Mouse (Mus musculus): ENCODE data around the gene Tec. TPM values are rescaled to one million over a fixed set of nuclear protein-coding genes. Genes with fewer than 3 reads are reported as not detected.

Tec gene
- polyA plus RNA-seq, 1 experiment from 2014 or later = 3.2 TPM

- no peaks in the 10 kb centered on the region for H3K36me3 ChIP-seq (replicated peaks; ENCODE audit: control insufficient read depth, insufficient read depth, low read depth, low read length)
- no peak for ATAC-seq (replicated peaks; ENCODE audit: insufficient number of reproducible peaks, low FRiP score, low TSS enrichment, low read depth)
- H3K4me3 ChIP-seq (ENCODE audit: low read depth, low read length) = no peak overlapping the region
- no peak overlapping the region for H3K9ac ChIP-seq (replicated peaks; ENCODE audit: low read length)
- no peaks in the 10 kb centered on the region for H3K27me3 ChIP-seq (ENCODE audit: control insufficient read depth, insufficient read depth, low read length)
- no peak for DNase-seq (ENCODE audit: low spot score)
- H3K4me2 ChIP-seq (ENCODE audit: low read depth, low read length) = no peak overlapping the region
- no peaks in the 10 kb centered on the region for H3K4me1 ChIP-seq (ENCODE audit: control insufficient read depth, insufficient read depth, low read length)
- H3K27ac ChIP-seq (replicated peaks; ENCODE audit: low read depth, low read length) = no peak overlapping the region
- 66% methylated on average over 9 of the region's 9 CpGs for WGBS
- H3K9me3 ChIP-seq (replicated peaks; ENCODE audit: control insufficient read depth, low read length) = no peaks in the 10 kb centered on the region
Observed at GRCm38 (mm10) chr5:72845928-72846630, 22.2 kb downstream of the Tec start.

GRCm38 (mm10) chr5:72844776-72845495, 23.3 kb downstream of the Tec start:
- no peaks in the 10 kb centered on the region for H3K4me1 ChIP-seq (ENCODE audit: control insufficient read depth, insufficient read depth, low read length)
- H3K4me2 ChIP-seq (ENCODE audit: low read depth, low read length) = no peak overlapping the region
- no peaks in the 10 kb centered on the region; the same call in 1 of the 2 replicates for H3K9me3 ChIP-seq (replicated peaks; ENCODE audit: control insufficient read depth, low read length)
- no peaks in the 10 kb centered on the region for H3K36me3 ChIP-seq (replicated peaks; ENCODE audit: control insufficient read depth, insufficient read depth, low read depth, low read length)
- ATAC-seq (replicated peaks; ENCODE audit: insufficient number of reproducible peaks, low FRiP score, low TSS enrichment, low read depth) (no peak), DNase-seq (ENCODE audit: low spot score) (no peak)
- no peak overlapping the region for H3K9ac ChIP-seq (replicated peaks; ENCODE audit: low read length)
- 77% methylated on average over 7 of the region's 7 CpGs for WGBS
- H3K27me3 ChIP-seq (ENCODE audit: control insufficient read depth, insufficient read depth, low read length) = no peaks in the 10 kb centered on the region
- no peak overlapping the region for H3K27ac ChIP-seq (replicated peaks; ENCODE audit: low read depth, low read length)
- H3K4me3 ChIP-seq (ENCODE audit: low read depth, low read length) = no peak overlapping the region

GRCm38 (mm10) chr5:72844294-72844693, 24.0 kb downstream of the Tec start:
- Histone ChIP-seq H3K9ac (replicated peaks; ENCODE audit: low read length) (no peak overlapping the region), H3K4me1 (ENCODE audit: control insufficient read depth, insufficient read depth, low read length) (no peaks in the 10 kb centered on the region), H3K27me3 (ENCODE audit: control insufficient read depth, insufficient read depth, low read length) (no peaks in the 10 kb centered on the region), H3K9me3 (replicated peaks; ENCODE audit: control insufficient read depth, low read length) (no peaks in the 10 kb centered on the region; the same call in 1 of the 2 replicates), H3K4me3 (ENCODE audit: low read depth, low read length) (no peak overlapping the region), H3K4me2 (ENCODE audit: low read depth, low read length) (no peak overlapping the region), H3K27ac (replicated peaks; ENCODE audit: low read depth, low read length) (no peak overlapping the region), H3K36me3 (replicated peaks; ENCODE audit: control insufficient read depth, insufficient read depth, low read depth, low read length) (no peaks in the 10 kb centered on the region)
- DNase-seq (ENCODE audit: low spot score) (peak; percentile 41), ATAC-seq (replicated peaks; ENCODE audit: insufficient number of reproducible peaks, low FRiP score, low TSS enrichment, low read depth) (no peak)
- 13% methylated on average over 2 of the region's 2 CpGs for WGBS

DNA sequence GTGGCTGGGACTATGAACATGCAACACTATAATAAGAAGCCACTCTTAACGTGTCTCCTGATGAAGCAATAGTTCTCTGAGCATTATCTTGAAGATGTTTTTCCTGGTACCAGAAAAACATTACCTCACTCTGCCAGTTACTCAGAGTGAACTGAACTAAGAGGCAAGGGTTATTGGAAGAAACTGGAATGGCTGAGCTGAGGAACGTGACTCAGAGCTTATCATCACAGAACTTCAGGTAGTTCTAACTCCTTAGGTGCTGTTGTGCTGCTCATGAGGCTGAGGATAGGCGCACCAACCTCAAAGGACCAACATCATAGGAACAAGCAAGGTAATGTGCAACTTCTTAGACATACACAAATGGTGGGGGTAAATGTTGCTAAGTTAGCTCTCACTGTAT, 28.6 kb downstream of the Tec start:
- Histone ChIP-seq H3K4me1 (ENCODE audit: control insufficient read depth, insufficient read depth, low read length) (no peaks in the 10 kb centered on the region), H3K36me3 (replicated peaks; ENCODE audit: control insufficient read depth, insufficient read depth, low read depth, low read length) (no peaks in the 10 kb centered on the region), H3K4me3 (ENCODE audit: low read depth, low read length) (no peak overlapping the region), H3K9ac (replicated peaks; ENCODE audit: low read length) (no peak overlapping the region), H3K4me2 (ENCODE audit: low read depth, low read length) (no peak overlapping the region), H3K27ac (replicated peaks; ENCODE audit: low read depth, low read length) (no peak overlapping the region), H3K9me3 (replicated peaks; ENCODE audit: control insufficient read depth, low read length) (no peaks in the 10 kb centered on the region; the same call in 1 of the 2 replicates), H3K27me3 (ENCODE audit: control insufficient read depth, insufficient read depth, low read length) (no peaks in the 10 kb centered on the region)
- 90% methylated on average over 3 of the region's 3 CpGs for WGBS
- no peak for ATAC-seq (replicated peaks; ENCODE audit: insufficient number of reproducible peaks, low FRiP score, low TSS enrichment, low read depth)
- no peak for DNase-seq (ENCODE audit: low spot score)

GRCm38 (mm10) chr5:72838976-72839375, 29.3 kb downstream of the Tec start:
- H3K27me3 ChIP-seq (ENCODE audit: control insufficient read depth, insufficient read depth, low read length) = no peaks in the 10 kb centered on the region
- WGBS = 76% methylated on average over 2 of the region's 2 CpGs
- no peaks in the 10 kb centered on the region; the same call in 1 of the 2 replicates for H3K9me3 ChIP-seq (replicated peaks; ENCODE audit: control insufficient read depth, low read length)
- H3K27ac ChIP-seq (replicated peaks; ENCODE audit: low read depth, low read length) = no peak overlapping the region
- no peak overlapping the region for H3K9ac ChIP-seq (replicated peaks; ENCODE audit: low read length)
- ATAC-seq (replicated peaks; ENCODE audit: insufficient number of reproducible peaks, low FRiP score, low TSS enrichment, low read depth) (no peak), DNase-seq (ENCODE audit: low spot score) (no peak)
- H3K36me3 ChIP-seq (replicated peaks; ENCODE audit: control insufficient read depth, insufficient read depth, low read depth, low read length) = no peaks in the 10 kb centered on the region
- H3K4me1 ChIP-seq (ENCODE audit: control insufficient read depth, insufficient read depth, low read length) = no peaks in the 10 kb centered on the region
- H3K4me2 ChIP-seq (ENCODE audit: low read depth, low read length) = no peak overlapping the region
- no peak overlapping the region for H3K4me3 ChIP-seq (ENCODE audit: low read depth, low read length)

- Histone ChIP-seq H3K9me3 (replicated peaks; ENCODE audit: control insufficient read depth, low read length) (no peaks in the 10 kb centered on the region; the same call in 1 of the 2 replicates), H3K4me1 (ENCODE audit: control insufficient read depth, insufficient read depth, low read length) (no peaks in the 10 kb centered on the region), H3K4me2 (ENCODE audit: low read depth, low read length) (no peak overlapping the region), H3K27ac (replicated peaks; ENCODE audit: low read depth, low read length) (no peak overlapping the region), H3K9ac (replicated peaks; ENCODE audit: low read length) (no peak overlapping the region), H3K36me3 (replicated peaks; ENCODE audit: control insufficient read depth, insufficient read depth, low read depth, low read length) (no peaks in the 10 kb centered on the region), H3K27me3 (ENCODE audit: control insufficient read depth, insufficient read depth, low read length) (no peaks in the 10 kb centered on the region), H3K4me3 (ENCODE audit: low read depth, low read length) (no peak overlapping the region)
- ATAC-seq (replicated peaks; ENCODE audit: insufficient number of reproducible peaks, low FRiP score, low TSS enrichment, low read depth) (no peak), DNase-seq (ENCODE audit: low spot score) (no peak)
- WGBS = 94% methylated on average over 3 of the region's 3 CpGs
Observed at GRCm38 (mm10) chr5:72835656-72836055, 32.6 kb downstream of the Tec start.

GRCm38 (mm10) chr5:72832904-72833765, 35.1 kb downstream of the Tec start:
- ATAC-seq (replicated peaks; ENCODE audit: insufficient number of reproducible peaks, low FRiP score, low TSS enrichment, low read depth) (no peak), DNase-seq (ENCODE audit: low spot score) (no peak)
- no peaks in the 10 kb centered on the region for H3K36me3 ChIP-seq (replicated peaks; ENCODE audit: control insufficient read depth, insufficient read depth, low read depth, low read length)
- H3K4me1 ChIP-seq (ENCODE audit: control insufficient read depth, insufficient read depth, low read length) = no peaks in the 10 kb centered on the region
- 83% methylated on average over 15 of the region's 15 CpGs for WGBS
- no peak overlapping the region for H3K9ac ChIP-seq (replicated peaks; ENCODE audit: low read length)
- no peak overlapping the region for H3K4me3 ChIP-seq (ENCODE audit: low read depth, low read length)
- H3K27me3 ChIP-seq (ENCODE audit: control insufficient read depth, insufficient read depth, low read length) = no peaks in the 10 kb centered on the region
- H3K9me3 ChIP-seq (replicated peaks; ENCODE audit: control insufficient read depth, low read length) = no peaks in the 10 kb centered on the region
- H3K27ac ChIP-seq (replicated peaks; ENCODE audit: low read depth, low read length) = no peak overlapping the region
- no peak overlapping the region for H3K4me2 ChIP-seq (ENCODE audit: low read depth, low read length)

Measured in embryonic facial prominence, embryonic 11.5 days (tissue).